Mouse (Mus musculus) heart, postnatal 0 days (tissue): ENCODE results near the gene Hist1h1a.

Source experiments
- CTCF ChIP-seq: IDR thresholded peaks from 2 replicates; pipeline ENCODE4 v1.5.1; 2016; ENCODE audit warnings: antibody characterized with exemption, control low read depth, low read depth
- EP300 ChIP-seq: IDR thresholded peaks from 2 replicates; pipeline ENCODE4 v1.6.1; 2016; ENCODE audit warnings: antibody characterized with exemption, low read depth

GRCm38 (mm10) chr13:23764324-23765171, 1.1 kb downstream of the Hist1h1a start:
- no peak for TF ChIP-seq CTCF
- TF ChIP-seq EP300: no peak
